Mouse (Mus musculus) heart, postnatal 36 days (tissue): ENCODE results near the gene Mrpl45. TPM values are rescaled to one million over a fixed set of nuclear protein-coding genes. Genes with fewer than 3 reads are reported as not detected.
A peak's percentile ranks its signal among the peaks of the same experiment; 100 is the strongest.
"Not testable (repeated sequence)": the region's sequence is repeated elsewhere in the genome, so short reads cannot be mapped to it uniquely, and the experiment has no call there.

Experiments used
- DNase-seq, 2 experiments: peaks; one replicate each; pipeline ENCODE4 v3.0.0; 2021 to 2022
- intact Hi-C: fragments of 180-260 bp; cut with DNase I; formaldehyde crosslinking; loops from one replicate; pipeline ENCODE4 v1.15.1; 2025
- total RNA-seq, 2 experiments: library from RNA; stranded (reverse); gene quantifications; 2 replicates each; pipeline ENCODE4 v1.2.3; 2021

The Mrpl45 gene
- total RNA-seq, 2 experiments from 2014 or later, result 55.3 to 65.3 TPM

- intact Hi-C loops, result no loop called here
Measured at GRCm38 (mm10) chr11:97289276-97290230, 26.0 kb upstream of the Mrpl45 start.

DNA sequence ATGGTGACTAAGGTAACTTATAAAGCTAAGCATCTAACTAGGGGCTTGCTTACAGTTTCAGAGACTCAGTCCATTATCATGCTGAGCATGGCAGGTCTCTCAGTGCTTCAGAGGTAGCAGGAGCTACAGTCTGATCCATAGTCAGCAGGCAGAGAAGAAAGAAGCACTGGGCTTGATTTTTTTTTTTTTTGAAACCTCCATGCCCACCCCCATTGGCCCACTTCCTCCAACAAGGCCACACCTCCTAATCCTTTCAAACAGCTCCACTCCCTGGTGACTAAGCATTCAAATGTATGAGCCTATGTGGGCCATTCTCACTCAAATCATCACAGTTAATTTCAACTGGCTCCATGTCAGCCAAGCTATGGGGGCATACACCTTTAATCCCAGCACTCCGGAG lies 22.8 kb upstream of the Mrpl45 start:
- intact Hi-C loops, result no loop called here
- no peak for DNase-seq

More at GRCm38 (mm10) chr11:97289276-97290230, 26.0 kb upstream of the Mrpl45 start:
- DNase-seq, result peak; percentile 62 to 72

DNA sequence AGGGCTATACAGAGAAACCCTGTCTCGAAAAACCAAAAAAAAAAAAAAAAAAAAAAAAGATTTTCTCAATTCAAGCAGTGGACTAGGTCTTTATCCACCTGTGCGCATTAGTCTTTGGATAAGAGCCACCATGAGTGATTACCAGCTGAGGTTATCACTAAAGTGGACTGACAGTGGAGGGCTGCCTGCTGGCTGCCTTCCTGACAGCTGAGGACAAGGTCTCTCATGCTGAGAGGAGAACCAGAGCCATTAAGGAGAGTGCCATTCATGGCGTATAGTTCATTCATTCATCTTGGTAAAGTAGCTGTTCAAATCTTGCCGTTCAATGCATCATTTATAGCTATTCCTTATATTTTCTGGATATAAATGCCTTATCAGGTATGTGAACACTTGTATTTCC lies 19.0 kb upstream of the Mrpl45 start:
- intact Hi-C loops, result no loop called here
- DNase-seq, result no peak

DNA sequence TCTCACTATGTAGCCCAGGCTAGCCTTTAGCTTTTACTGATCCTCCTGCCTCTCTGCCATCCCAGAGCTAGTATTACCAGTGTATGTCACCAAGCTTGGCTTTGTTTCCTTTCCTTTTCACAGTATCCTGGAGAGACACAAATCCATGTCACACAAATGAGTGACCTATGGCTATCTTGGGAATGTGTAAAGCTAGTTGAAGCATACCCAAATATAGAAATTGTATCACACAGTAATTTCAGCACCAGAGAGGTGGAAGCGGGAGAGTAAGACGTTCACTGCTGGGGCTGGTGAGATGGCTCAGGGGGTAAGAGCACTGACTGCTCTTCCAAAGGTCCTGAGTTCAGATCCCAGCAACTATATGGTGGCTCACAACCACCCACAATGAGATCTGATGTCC lies 15.6 kb upstream of the Mrpl45 start:
- intact Hi-C loops, result no loop called here
- no peak for DNase-seq

- no peak for DNase-seq
- intact Hi-C loops, result no loop called here
Measured at GRCm38 (mm10) chr11:97301406-97301805, 14.1 kb upstream of the Mrpl45 start.

GRCm38 (mm10) chr11:97302231-97302781 lies 13.2 kb upstream of the Mrpl45 start:
- intact Hi-C loops, result loop anchor here (1.0 kb wide), 1 partner anchor 20 kb away; no protein-coding TSS in a partner anchor
- peak; percentile 67 to 68 for DNase-seq

DNA sequence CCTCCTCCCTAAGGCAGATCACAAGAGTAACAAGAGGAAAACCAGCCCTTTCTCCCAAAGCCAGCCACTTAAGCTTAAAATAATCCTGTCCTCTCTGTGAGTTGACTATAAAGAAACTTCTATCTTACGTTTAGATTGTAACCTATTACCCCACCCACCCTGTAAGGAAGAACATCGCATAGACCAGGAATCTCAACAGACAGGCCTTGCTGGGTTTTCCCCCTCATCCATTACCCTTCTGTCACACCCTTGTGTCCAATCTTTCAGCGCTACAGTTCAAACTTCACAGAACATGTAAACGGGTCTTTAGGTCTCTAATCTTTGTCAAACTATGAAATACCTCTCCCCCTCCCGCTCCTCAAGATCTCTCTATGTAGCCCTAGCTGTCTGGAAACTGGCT lies 10.9 kb upstream of the Mrpl45 start:
- intact Hi-C loops, result no loop called here
- DNase-seq, result no peak

- intact Hi-C loops, result no loop called here
- peak in 1 of 2 experiments; percentile 25 for DNase-seq
Measured at GRCm38 (mm10) chr11:97307294-97308069, 8.0 kb upstream of the Mrpl45 start.

GRCm38 (mm10) chr11:97308806-97309450 lies 6.6 kb upstream of the Mrpl45 start:
- no peak for DNase-seq
- intact Hi-C loops, result no loop called here

DNA sequence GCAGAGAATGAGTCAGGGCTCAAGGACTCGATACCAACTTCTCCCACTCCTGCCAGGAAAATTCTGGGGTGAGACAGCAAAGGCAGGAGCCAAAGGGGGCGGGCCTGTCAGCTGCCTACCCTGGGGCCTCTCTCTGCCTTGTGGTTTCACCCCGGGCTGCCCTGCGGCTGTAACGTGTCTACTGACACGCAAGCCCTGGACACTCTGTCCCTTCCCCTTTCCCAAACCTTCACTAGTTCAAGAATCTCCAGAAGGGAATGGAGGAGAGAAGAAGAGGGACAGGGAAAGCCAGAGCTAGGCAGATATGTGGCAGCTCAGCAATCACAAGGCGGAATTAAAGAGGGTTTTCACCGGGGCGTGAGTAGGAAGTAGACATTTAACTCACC lies 6.1 kb upstream of the Mrpl45 start:
- peak; percentile 71 to 82 for DNase-seq
- intact Hi-C loops, result no loop called here

DNA sequence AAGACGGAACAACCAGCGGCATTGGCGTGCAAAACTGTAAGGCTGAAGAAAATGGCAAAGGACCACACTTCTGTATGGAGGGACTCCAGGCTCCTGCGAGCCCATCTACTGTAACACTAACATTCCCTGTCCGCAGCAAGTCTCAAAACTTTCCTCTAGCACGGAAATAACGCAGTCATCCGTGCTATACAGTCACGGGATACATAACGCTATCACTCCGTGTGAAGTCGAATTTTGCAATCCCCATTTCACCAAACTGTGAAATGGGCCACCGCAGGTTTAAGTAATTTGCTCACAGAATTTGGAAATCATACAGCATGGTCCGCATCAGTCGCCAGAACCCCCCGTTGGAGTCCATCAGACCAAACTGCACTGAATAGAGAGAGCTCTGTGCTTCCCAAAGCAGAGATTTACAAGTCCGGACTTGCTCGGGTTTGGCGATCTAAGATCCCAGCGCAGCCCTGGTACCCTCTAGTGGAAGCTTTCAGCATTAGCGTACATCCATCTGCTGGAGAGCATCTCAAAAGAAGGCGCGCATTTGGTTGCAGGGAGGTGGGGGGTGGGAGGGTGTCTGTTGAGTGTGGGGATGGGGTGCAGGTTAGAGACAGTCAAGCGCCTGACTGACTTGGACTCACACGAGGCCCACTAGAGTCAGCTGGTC lies 5.5 kb upstream of the Mrpl45 start:
- intact Hi-C loops, result loop anchor here (2.0 to 5.0 kb wide), 2 partner anchors 29 to 108 kb away; partner anchors contain the start of gene Npepps

GRCm38 (mm10) chr11:97310895-97311631 lies 4.5 kb upstream of the Mrpl45 start:
- intact Hi-C loops, result loop anchor here (2.0 to 5.0 kb wide), 2 partner anchors 30 to 109 kb away; partner anchors contain the start of gene Npepps
- peak; percentile 45 to 61 for DNase-seq

More for the DNA sequence above, 5.5 kb upstream of the Mrpl45 start:
- DNase-seq, result peak; percentile 68 to 77

- not testable (repeated sequence) for DNase-seq
- intact Hi-C loops, result loop anchor here (5.0 kb wide), 1 partner anchor 111 kb away; no protein-coding TSS in a partner anchor
Measured at GRCm38 (mm10) chr11:97312871-97313270, 2.6 kb upstream of the Mrpl45 start.

DNA sequence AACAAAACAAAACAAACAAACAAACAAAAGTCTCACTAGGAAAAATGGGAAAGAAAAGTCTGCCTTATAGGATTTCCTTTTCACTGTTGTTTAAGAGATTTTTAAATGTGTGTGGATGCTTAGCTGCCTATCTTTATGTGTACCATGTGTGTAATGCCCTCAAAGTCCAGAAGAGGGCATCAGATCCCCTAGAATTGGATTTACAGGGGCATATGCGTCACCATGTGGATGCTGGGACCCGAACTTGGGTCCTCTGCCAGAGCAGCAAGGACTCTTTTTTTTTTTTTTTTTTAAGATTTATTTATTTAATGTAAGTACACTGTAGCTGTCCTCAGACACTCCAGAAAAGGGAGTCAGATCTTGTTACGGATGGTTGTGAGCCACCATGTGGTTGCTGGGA lies 1.4 kb upstream of the Mrpl45 start:
- intact Hi-C loops, result loop anchor here (5.0 kb wide), 1 partner anchor 112 kb away; no protein-coding TSS in a partner anchor
- no peak for DNase-seq

DNA sequence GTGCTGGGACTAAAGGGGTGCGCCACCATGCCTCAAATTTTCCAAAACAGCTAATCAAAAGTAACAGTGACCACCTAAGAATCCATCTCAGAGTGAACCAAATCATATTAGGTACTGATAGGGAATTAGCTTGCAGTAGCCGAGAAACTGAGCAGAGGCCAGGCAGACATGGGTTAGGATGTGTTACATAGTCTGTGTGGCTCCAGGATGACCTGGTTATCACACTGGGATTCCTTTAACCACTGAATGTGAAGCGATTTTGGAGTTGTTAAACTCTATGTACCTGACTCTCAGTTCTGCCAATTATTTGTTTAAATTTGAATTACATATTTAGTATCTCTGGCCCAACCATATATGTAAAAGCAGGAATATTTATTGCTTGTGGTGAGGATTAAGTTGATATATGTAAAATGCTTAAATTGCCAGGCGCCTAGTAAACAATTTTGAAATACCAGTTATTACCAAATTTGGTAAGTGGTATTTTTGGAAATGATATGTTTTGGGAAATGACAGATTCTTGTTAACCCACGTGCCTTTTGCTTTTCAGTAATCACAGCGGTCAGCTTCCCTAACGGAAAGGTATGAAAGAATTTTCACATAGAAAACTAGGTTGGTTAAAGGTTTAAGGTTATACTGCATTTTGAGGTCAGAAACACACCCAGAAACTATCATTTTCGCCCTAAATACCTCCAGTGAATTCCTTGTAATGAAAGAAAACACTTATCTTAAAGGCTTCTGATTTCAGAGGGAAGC lies 589 bp upstream of the Mrpl45 start:
- no peak for DNase-seq
- intact Hi-C loops, result loop anchor here (1.0 to 5.0 kb wide), 2 partner anchors 35 to 113 kb away; partner anchors contain the start of gene Npepps

- intact Hi-C loops, result no loop called here
- DNase-seq, result no peak
Measured at GRCm38 (mm10) chr11:97321197-97321596, 5.7 kb downstream of the Mrpl45 start.

- intact Hi-C loops, DNase-seq: not testable (repeated sequence)
Measured at GRCm38 (mm10) chr11:97321894-97322600, 6.5 kb downstream of the Mrpl45 start.

GRCm38 (mm10) chr11:97325224-97325623 lies 9.7 kb downstream of the Mrpl45 start:
- intact Hi-C loops, result no loop called here

More at GRCm38 (mm10) chr11:97325224-97325623, 9.7 kb downstream of the Mrpl45 start:
- no peak for DNase-seq
